ENCODE assay signal across 8 mouse cellular contexts in genomic region chr7:3331581-3332223, GRCm38 (mm10). TPM values are rescaled to one million over a fixed set of nuclear protein-coding genes. Genes with fewer than 3 reads are reported as not detected.
DNase-seq lines count a peak whose midpoint lies in the region; ATAC-seq and TF ChIP-seq lines count a peak whose summit lies in the region.
"Had no signal": no experiment of that assay in that cellular context is flagged by ENCODE, and none has a peak within 500 bp of the region (broad histone marks: within the 10 kb centered on the region; RNA-seq: fewer than 3 reads in every experiment).

No protein-coding gene starts in this region.

- H3K9me3 ChIP-seq in embryonic facial prominence, embryonic 12.5 days = no peaks in the 10 kb centered on the region
- no peaks in the 10 kb centered on the region for H3K9me3 ChIP-seq in limb, embryonic 10.5 days (replicated peaks)
- H3K9me3 ChIP-seq in midbrain, postnatal 0 days (ENCODE audit: low read length) = no peaks in the 10 kb centered on the region

- H3K4me3 ChIP-seq in embryonic facial prominence, embryonic 12.5 days = peak overlapping the region; percentile 63
- peak overlapping the region; percentile 23 for H3K4me3 ChIP-seq in heart, adult 2 months
- peak overlapping the region; percentile 84 for H3K4me3 ChIP-seq in limb, embryonic 10.5 days
- H3K4me3 ChIP-seq in midbrain, postnatal 0 days (ENCODE audit: low read depth, low read length) = peak overlapping the region; percentile 79

- H3K27me3 ChIP-seq in embryonic facial prominence, embryonic 12.5 days = no peaks in the 10 kb centered on the region
- peaks cover 6% of the 10 kb centered on the region; the same call in 1 of the 2 replicates for H3K27me3 ChIP-seq in heart, adult 2 months (ENCODE audit: control insufficient read depth, insufficient read depth, low read length)
- peaks cover 7% of the 10 kb centered on the region; the same call in 1 of the 2 replicates for H3K27me3 ChIP-seq in limb, embryonic 10.5 days (ENCODE audit: low read depth, poor library complexity, severe bottlenecking)
- H3K27me3 ChIP-seq in midbrain, postnatal 0 days (ENCODE audit: insufficient read depth, low read length) = no peaks in the 10 kb centered on the region

- no peak for TF ChIP-seq CTCF in heart, adult 2 months (IDR thresholded peaks at IDR 0.05)
- peak; percentile 45 for TF ChIP-seq CTCF in midbrain, postnatal 0 days (IDR thresholded peaks at IDR 0.05)

- H3K9ac ChIP-seq in embryonic facial prominence, embryonic 12.5 days = peak overlapping the region; percentile 73
- H3K9ac ChIP-seq in heart, adult 2 months (ENCODE audit: low read depth, low read length) = peak overlapping the region; percentile 64
- peak overlapping the region; percentile 60 for H3K9ac ChIP-seq in midbrain, postnatal 0 days (replicated peaks; ENCODE audit: low read length, poor library complexity, severe bottlenecking)

- peaks cover 13% of the 10 kb centered on the region; the same call in 1 of the 2 replicates for H3K4me1 ChIP-seq in embryonic facial prominence, embryonic 12.5 days
- no peaks in the 10 kb centered on the region for H3K4me1 ChIP-seq in heart, adult 2 months (ENCODE audit: control insufficient read depth, insufficient read depth, low read length)
- H3K4me1 ChIP-seq in limb, embryonic 10.5 days = peaks cover 28% of the 10 kb centered on the region
- H3K4me1 ChIP-seq in midbrain, postnatal 0 days (ENCODE audit: insufficient read depth, low read length) = peaks cover 8% of the 10 kb centered on the region; the same call in 1 of the 2 replicates

- WGBS in embryonic facial prominence, embryonic 12.5 days = under 1% methylated on average over 17 of the region's 27 CpGs
- 2% methylated on average over 27 of the region's 27 CpGs for WGBS in heart, adult 2 months
- WGBS in limb, embryonic 10.5 days = under 1% methylated on average over 27 of the region's 27 CpGs
- 1% methylated on average over 25 of the region's 27 CpGs for WGBS in midbrain, postnatal 0 days

- TF ChIP-seq EP300 in heart, adult 2 months (IDR thresholded peaks at IDR 0.05; ENCODE audit: insufficient read depth, low read depth, low read length) = no peak

- no peaks in the 10 kb centered on the region; the same call in 1 of the 2 replicates for H3K36me3 ChIP-seq in embryonic facial prominence, embryonic 12.5 days
- H3K36me3 ChIP-seq in heart, adult 2 months (ENCODE audit: control insufficient read depth, insufficient read depth, low read length) = no peaks in the 10 kb centered on the region
- peaks cover 4% of the 10 kb centered on the region; the same call in 1 of the 2 replicates for H3K36me3 ChIP-seq in limb, embryonic 10.5 days
- H3K36me3 ChIP-seq in midbrain, postnatal 0 days (ENCODE audit: insufficient read depth, low read length) = 0 out of 2 replicates have a peak, but pooled peaks cover 4% of the 10 kb centered on the region

- TF ChIP-seq POLR2A in heart, adult 2 months (IDR thresholded peaks at IDR 0.05; ENCODE audit: insufficient read depth, low read depth, low read length) = no peak

- ATAC-seq in embryonic facial prominence, embryonic 12.5 days (ENCODE audit: insufficient number of reproducible peaks, insufficient read depth, low FRiP score, low TSS enrichment) = peak; percentile 92
- peak; percentile 83 for ATAC-seq in midbrain, postnatal 0 days (ENCODE audit: low FRiP score)

- no peaks in the 10 kb centered on the region for H3K79me2 ChIP-seq in heart, adult 2 months (replicated peaks; ENCODE audit: control insufficient read depth, insufficient read depth, low read length)

- H3K27ac ChIP-seq in embryonic facial prominence, embryonic 12.5 days = peak overlapping the region; percentile 92
- H3K27ac ChIP-seq in heart, adult 2 months = no peak overlapping the region
- H3K27ac ChIP-seq in limb, embryonic 10.5 days = peak overlapping the region; percentile 94
- H3K27ac ChIP-seq in midbrain, postnatal 0 days (ENCODE audit: low read depth, low read length) = peak overlapping the region; percentile 85
- H3K27ac ChIP-seq: macrophage had no signal

- DNase-seq in adrenal gland, postnatal 4 days (ENCODE audit: low spot score in 2 of 2) = peak; percentile 10 to 18
- peak; percentile 73 to 76 for DNase-seq in heart, adult 2 months
- DNase-seq in kidney, adult 8-10 months = peak; percentile 19 to 36
- DNase-seq in limb, embryonic 10.5 days (ENCODE audit: low spot score) = peak; percentile 87
- peak; percentile 89 for DNase-seq in midbrain, postnatal 0 days (ENCODE audit: low spot score)
- DNase-seq in telencephalon, adult 2 months (ENCODE audit: low read depth, low spot score) = peak; percentile 90

- intact Hi-C loops in heart, adult 2 months (cut with DNase I) = no loop called here

- H3K4me2 ChIP-seq in embryonic facial prominence, embryonic 12.5 days (replicated peaks) = peak overlapping the region; percentile 70
- peak overlapping the region; percentile 84 for H3K4me2 ChIP-seq in midbrain, postnatal 0 days (ENCODE audit: low read depth, low read length, poor library complexity, severe bottlenecking)

RNA-seq across cellular contexts. Expression of gene Cacng7, which starts 1.1 kb away (rescaled TPM):
- total RNA-seq in adrenal gland, postnatal 4 days (2021) = 10 to 100 TPM; 17.7 to 20.9 TPM
- polyA plus RNA-seq in embryonic facial prominence, embryonic 12.5 days (2016; fragmentation: Nextera tagmentation; extraction: Ambion mirVana) = 3.7 TPM in 2 replicates
- total RNA-seq in heart, adult 2 months (2021) = 1 to 10 TPM; 4.3 to 5.4 TPM
- 6.7 and 7.7 TPM in 2 replicates for polyA plus RNA-seq in heart, adult 2 months (2012; rRNA removed)
- 0.67 and 2.4 TPM in 2 replicates for polyA plus RNA-seq in limb, embryonic 10.5 days (2016; fragmentation: Nextera tagmentation; extraction: Ambion mirVana)
- 78.5 and 115 TPM in 2 replicates for total RNA-seq in midbrain, postnatal 0 days (2014; rRNA removed)
- 2.9 and 3.7 TPM in 2 replicates for polyA plus RNA-seq in midbrain, postnatal 0 days (2015; fragmentation: Nextera tagmentation; extraction: Ambion mirVana)
- polyA plus RNA-seq: macrophage had no signal

RNA-seq across cellular contexts. Expression of gene Prkcg, which starts 42.7 kb away (rescaled TPM):
- total RNA-seq in adrenal gland, postnatal 4 days (2021) = 1 to 10 TPM; 2.1 to 2.5 TPM
- polyA plus RNA-seq in embryonic facial prominence, embryonic 12.5 days (2016; fragmentation: Nextera tagmentation; extraction: Ambion mirVana) = 0.12 and 0.19 TPM in 2 replicates
- 1 to 10 TPM in 1 of 2 experiments, under 1 TPM in 1; 0.89 to 3.0 TPM for total RNA-seq in heart, adult 2 months (2021)
- polyA plus RNA-seq in heart, adult 2 months (2012; rRNA removed) = 4.5 and 4.7 TPM in 2 replicates
- 0.06 TPM in 1 of 2 replicates, not detected in the other for polyA plus RNA-seq in limb, embryonic 10.5 days (2016; fragmentation: Nextera tagmentation; extraction: Ambion mirVana)
- total RNA-seq in midbrain, postnatal 0 days (2014; rRNA removed) = 11.5 and 12.5 TPM in 2 replicates
- polyA plus RNA-seq in midbrain, postnatal 0 days (2015; fragmentation: Nextera tagmentation; extraction: Ambion mirVana) = 6.0 and 7.4 TPM in 2 replicates

RNA-seq across cellular contexts. Expression of gene Myadm, which starts 42.8 kb away (rescaled TPM):
- 100 to 1,000 TPM in 1 of 2 experiments, 10 to 100 TPM in 1; 98.5 to 107 TPM for total RNA-seq in adrenal gland, postnatal 4 days (2021)
- polyA plus RNA-seq in embryonic facial prominence, embryonic 12.5 days (2016; fragmentation: Nextera tagmentation; extraction: Ambion mirVana) = 34.4 and 38.0 TPM in 2 replicates
- total RNA-seq in heart, adult 2 months (2021) = 100 to 1,000 TPM; 131 to 139 TPM
- polyA plus RNA-seq in heart, adult 2 months (2012; rRNA removed) = 397 and 685 TPM in 2 replicates
- polyA plus RNA-seq in limb, embryonic 10.5 days (2016; fragmentation: Nextera tagmentation; extraction: Ambion mirVana) = 23.6 and 29.4 TPM in 2 replicates
- total RNA-seq in midbrain, postnatal 0 days (2014; rRNA removed) = 27.4 and 39.4 TPM in 2 replicates
- polyA plus RNA-seq in midbrain, postnatal 0 days (2015; fragmentation: Nextera tagmentation; extraction: Ambion mirVana) = 24.2 and 27.2 TPM in 2 replicates

RNA-seq across cellular contexts. Expression of gene Cacng8, which starts 58.8 kb away (rescaled TPM):
- total RNA-seq in adrenal gland, postnatal 4 days (2021) = 1 to 10 TPM; 4.1 to 6.2 TPM
- polyA plus RNA-seq in embryonic facial prominence, embryonic 12.5 days (2016; fragmentation: Nextera tagmentation; extraction: Ambion mirVana) = 7.3 and 7.5 TPM in 2 replicates
- not detected for total RNA-seq in heart, adult 2 months (2021)
- not detected in 2 replicates for polyA plus RNA-seq in heart, adult 2 months (2012; rRNA removed)
- 3.3 and 8.3 TPM in 2 replicates for polyA plus RNA-seq in limb, embryonic 10.5 days (2016; fragmentation: Nextera tagmentation; extraction: Ambion mirVana)
- 44.0 and 59.0 TPM in 2 replicates for total RNA-seq in midbrain, postnatal 0 days (2014; rRNA removed)
- polyA plus RNA-seq in midbrain, postnatal 0 days (2015; fragmentation: Nextera tagmentation; extraction: Ambion mirVana) = 20.8 and 21.4 TPM in 2 replicates
- polyA plus RNA-seq: macrophage had no signal

Comparison
In these comparisons a context has a peak if more than half of its experiments do, and no peak if none do; other contexts are left out.
1. DNase-seq: peak in every context shown above with its lines; median percentile 90 in telencephalon, adult 2 months; 89 in midbrain, postnatal 0 days; 87 in limb, embryonic 10.5 days; 74 in heart, adult 2 months; 28 in kidney, adult 8-10 months; 14 in adrenal gland, postnatal 4 days.
2. H3K4me3 ChIP-seq: peak in every context shown above with its lines; median percentile 84 in limb, embryonic 10.5 days; 79 in midbrain, postnatal 0 days; 63 in embryonic facial prominence, embryonic 12.5 days; 23 in heart, adult 2 months.
3. RNA of gene Myadm, which starts 42.8 kb away (polyA plus RNA-seq): 397 to 685 TPM in heart, adult 2 months; 34.4 to 38.0 TPM in embryonic facial prominence, embryonic 12.5 days, 23.6 to 29.4 TPM in limb, embryonic 10.5 days and 24.2 to 27.2 TPM in midbrain, postnatal 0 days; every median in the first group is over 10 times any median in the second.
4. Peak in every context shown above with its lines, with median percentiles within 50 percentile points of each other: H3K9ac ChIP-seq.